Mouse (Mus musculus) testis, adult 2 months (tissue): ENCODE measurements around the gene Ruvbl2.

ENCODE experiments used
- CTCF ChIP-seq: fragments of 200-500 bp; IDR thresholded peaks from 2 replicates; pipeline ENCODE4 v1.5.1; 2012; ENCODE audit warnings: low read depth, mild to moderate bottlenecking, inconsistent platforms, low read length, moderate library complexity; ENCODE audit not compliant: control insufficient read depth, insufficient read depth, insufficient replicate concordance
- POLR2A ChIP-seq: fragments of 200-500 bp; IDR thresholded peaks from 2 replicates; pipeline ENCODE4 v1.6.1; 2012; ENCODE audit warnings: low read depth, mild to moderate bottlenecking, inconsistent platforms, low read length, moderate library complexity; ENCODE audit not compliant: control insufficient read depth

DNA sequence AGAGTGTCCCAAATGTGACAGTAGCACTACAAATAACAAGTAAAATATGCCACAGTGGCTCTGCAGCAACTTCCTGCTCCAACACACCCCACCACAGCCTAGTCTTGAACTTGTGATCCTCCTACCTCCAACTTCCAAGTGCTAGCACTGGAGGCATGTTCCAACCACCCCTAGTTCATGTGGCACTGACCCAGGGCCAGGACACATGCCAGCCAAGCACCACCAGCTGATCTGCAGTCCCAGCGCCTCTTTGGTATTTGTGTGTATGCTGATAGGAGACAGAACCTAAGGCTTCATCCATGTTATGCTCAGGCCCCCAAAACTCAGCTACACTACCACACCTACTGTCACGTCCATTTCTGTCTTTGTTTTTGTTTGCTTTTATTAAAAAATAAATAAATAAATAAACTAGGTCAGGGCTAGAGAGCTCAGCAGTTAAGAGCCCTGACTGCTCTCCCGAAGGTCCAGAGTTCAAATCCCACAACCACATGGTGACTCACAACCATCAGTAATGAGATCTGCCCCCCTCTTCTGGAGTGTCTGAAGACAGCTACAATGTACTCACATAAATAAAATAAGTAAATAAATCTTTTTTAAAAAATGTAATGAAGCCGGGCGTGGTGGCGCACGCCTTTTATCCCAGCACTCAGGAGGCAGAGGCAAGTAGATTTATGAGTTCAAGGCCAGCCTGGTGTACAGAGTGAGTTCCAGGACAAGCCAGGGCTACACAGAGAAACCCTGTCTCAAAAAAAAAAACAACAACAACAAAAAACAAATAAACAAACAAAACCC is 26.3 kb upstream of the Ruvbl2 start:
- no peak for TF ChIP-seq CTCF
- no peak for TF ChIP-seq POLR2A
